Mouse (Mus musculus) megakaryocyte, embryonic 14.5 days (primary cell): ENCODE measurements around the gene Ctnnbip1. TPM values are rescaled to one million over a fixed set of nuclear protein-coding genes. Genes with fewer than 3 reads are reported as not detected.

Experiments used
- H3K27me3 ChIP-seq: replicated peaks from 2 replicates; pipeline ENCODE3; 2012; ENCODE audit warnings: inconsistent platforms
- H3K36me3 ChIP-seq: replicated peaks from 2 replicates; pipeline ENCODE3; 2012; ENCODE audit warnings: low read length, inconsistent platforms, mixed read lengths
- H3K4me1 ChIP-seq: 2 replicates; pipeline ENCODE4 v1.6.1; 2012; ENCODE audit warnings: inconsistent platforms
- H3K4me3 ChIP-seq: replicated peaks from 2 replicates; pipeline ENCODE3; 2012; ENCODE audit warnings: moderate library complexity, mild to moderate bottlenecking, inconsistent platforms
- H3K9me3 ChIP-seq: 2 replicates; pipeline ENCODE4 v1.6.1; 2012; ENCODE audit warnings: inconsistent platforms
- FLI1 ChIP-seq: IDR thresholded peaks from 2 replicates; pipeline ENCODE4 v1.6.1; 2012; ENCODE audit warnings: low read length, inconsistent platforms, mixed read lengths
- GATA1 ChIP-seq: IDR thresholded peaks from 3 replicates; pipeline ENCODE4 v1.6.1; 2012; ENCODE audit warnings: mixed read lengths, low read length, inconsistent platforms, borderline replicate concordance
- polyA plus RNA-seq: library from polyadenylated mRNA; stranded (reverse); fragments of >175 nt; gene quantifications from 2 replicates; pipeline ENCODE4 v1.2.3, GENCODE M21; 2012; ENCODE audit warnings: low replicate concordance; ENCODE audit not compliant: insufficient read depth

Ctnnbip1 gene
- polyA plus RNA-seq, 1 experiment = 14.5 TPM

GRCm38 (mm10) chr4:149542431-149542830 lies 24.4 kb downstream of the Ctnnbip1 start:
- Histone ChIP-seq H3K36me3 (peaks cover 3% of the 10 kb centered on the region), H3K9me3 (no peaks in the 10 kb centered on the region), H3K4me1 (peaks cover 26% of the 10 kb centered on the region), H3K4me3 (no peak overlapping the region), H3K27me3 (peaks cover 58% of the 10 kb centered on the region)
- TF ChIP-seq FLI1 = no peak
- no peak for TF ChIP-seq GATA1

GRCm38 (mm10) chr4:149542927-149543553 lies 25.0 kb downstream of the Ctnnbip1 start:
- Histone ChIP-seq H3K27me3 (peaks cover 53% of the 10 kb centered on the region), H3K4me1 (peaks cover 26% of the 10 kb centered on the region), H3K36me3 (peaks cover 3% of the 10 kb centered on the region), H3K9me3 (no peaks in the 10 kb centered on the region), H3K4me3 (no peak overlapping the region)
- TF ChIP-seq GATA1 (no peak), FLI1 (no peak)

GRCm38 (mm10) chr4:149544892-149545291 lies 26.9 kb downstream of the Ctnnbip1 start:
- peaks cover 3% of the 10 kb centered on the region for H3K36me3 ChIP-seq
- TF ChIP-seq FLI1 = no peak
- no peak for TF ChIP-seq GATA1
- peaks cover 38% of the 10 kb centered on the region for H3K27me3 ChIP-seq
- H3K4me1 ChIP-seq = peaks cover 28% of the 10 kb centered on the region
- H3K9me3 ChIP-seq = no peaks in the 10 kb centered on the region
- no peak overlapping the region for H3K4me3 ChIP-seq

GRCm38 (mm10) chr4:149546797-149547444 lies 28.9 kb downstream of the Ctnnbip1 start:
- H3K4me3 ChIP-seq = no peak overlapping the region
- H3K9me3 ChIP-seq = no peaks in the 10 kb centered on the region
- H3K27me3 ChIP-seq = peaks cover 43% of the 10 kb centered on the region
- TF ChIP-seq FLI1 = no peak
- no peak for TF ChIP-seq GATA1
- peaks cover 25% of the 10 kb centered on the region for H3K4me1 ChIP-seq
- H3K36me3 ChIP-seq = peaks cover 3% of the 10 kb centered on the region

GRCm38 (mm10) chr4:149547523-149547922 lies 29.5 kb downstream of the Ctnnbip1 start:
- Histone ChIP-seq H3K4me3 (no peak overlapping the region), H3K4me1 (peaks cover 19% of the 10 kb centered on the region), H3K9me3 (no peaks in the 10 kb centered on the region), H3K36me3 (peaks cover 3% of the 10 kb centered on the region), H3K27me3 (peaks cover 48% of the 10 kb centered on the region)
- TF ChIP-seq FLI1 = no peak
- no peak for TF ChIP-seq GATA1

- Histone ChIP-seq H3K4me3 (no peak overlapping the region), H3K9me3 (no peaks in the 10 kb centered on the region), H3K27me3 (peaks cover 53% of the 10 kb centered on the region), H3K4me1 (peaks cover 21% of the 10 kb centered on the region), H3K36me3 (peaks cover 3% of the 10 kb centered on the region)
- no peak for TF ChIP-seq FLI1
- TF ChIP-seq GATA1 = no peak
Observed at GRCm38 (mm10) chr4:149549221-149549925, 31.3 kb downstream of the Ctnnbip1 start.

- peak overlapping the region; percentile 33 for H3K4me3 ChIP-seq
- TF ChIP-seq FLI1 = no peak
- no peak for TF ChIP-seq GATA1
- no peaks in the 10 kb centered on the region for H3K9me3 ChIP-seq
- peaks cover 21% of the 10 kb centered on the region for H3K4me1 ChIP-seq
- H3K27me3 ChIP-seq = peaks cover 52% of the 10 kb centered on the region
- peaks cover 3% of the 10 kb centered on the region for H3K36me3 ChIP-seq
Observed at GRCm38 (mm10) chr4:149550866-149551265, 32.8 kb downstream of the Ctnnbip1 start.

- Histone ChIP-seq H3K9me3 (no peaks in the 10 kb centered on the region), H3K4me3 (no peak overlapping the region), H3K36me3 (peaks cover under 1% of the 10 kb centered on the region), H3K4me1 (peaks cover 21% of the 10 kb centered on the region), H3K27me3 (peaks cover 57% of the 10 kb centered on the region)
- TF ChIP-seq FLI1 = no peak
- no peak for TF ChIP-seq GATA1
Observed at GRCm38 (mm10) chr4:149551696-149552095, 33.7 kb downstream of the Ctnnbip1 start.

- H3K36me3 ChIP-seq = no peaks in the 10 kb centered on the region
- TF ChIP-seq GATA1 (no peak), FLI1 (no peak)
- H3K4me1 ChIP-seq = peaks cover 19% of the 10 kb centered on the region
- no peak overlapping the region for H3K4me3 ChIP-seq
- no peaks in the 10 kb centered on the region for H3K9me3 ChIP-seq
- H3K27me3 ChIP-seq = peaks cover 69% of the 10 kb centered on the region
Observed at GRCm38 (mm10) chr4:149553834-149554233, 35.8 kb downstream of the Ctnnbip1 start.

- H3K27me3 ChIP-seq = peaks cover 64% of the 10 kb centered on the region
- H3K36me3 ChIP-seq = no peaks in the 10 kb centered on the region
- TF ChIP-seq GATA1 = no peak
- TF ChIP-seq FLI1 = no peak
- no peak overlapping the region for H3K4me3 ChIP-seq
- H3K4me1 ChIP-seq = peaks cover 8% of the 10 kb centered on the region
- H3K9me3 ChIP-seq = no peaks in the 10 kb centered on the region
Observed at GRCm38 (mm10) chr4:149556111-149556510, 38.1 kb downstream of the Ctnnbip1 start.
